In the genomic region with DNA sequence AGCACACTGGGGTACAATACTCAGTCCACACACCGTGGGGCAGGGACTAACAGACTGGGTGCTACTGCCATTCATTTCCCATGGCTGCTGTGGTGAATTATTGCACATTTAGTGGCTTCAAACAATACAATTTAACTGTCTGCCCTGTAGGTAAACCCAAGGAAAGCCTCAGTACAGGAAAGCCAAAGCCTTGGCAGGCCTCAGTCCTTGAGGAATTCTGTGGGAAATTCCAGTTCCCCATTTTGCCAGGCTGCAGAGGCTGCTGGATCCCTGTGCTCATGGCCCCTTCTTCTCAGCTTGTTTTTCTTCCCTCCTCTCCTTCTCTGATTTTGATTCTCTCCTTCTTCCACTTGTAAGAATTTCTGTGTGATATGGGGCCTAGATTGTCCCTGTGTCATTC, we compare ENCODE assay signal across 25 mouse cellular contexts. TPM values are rescaled to one million over a fixed set of nuclear protein-coding genes. Genes with fewer than 3 reads are reported as not detected.
DNase-seq lines count a peak whose midpoint lies in the region; ATAC-seq and TF ChIP-seq lines count a peak whose summit lies in the region.
"Had no signal": no experiment of that assay in that cellular context is flagged by ENCODE, and none has a peak within 500 bp of the region (broad histone marks: within the 10 kb centered on the region; RNA-seq: fewer than 3 reads in every experiment).

No protein-coding gene starts in this region.

- no peaks in the 10 kb centered on the region for H3K9me3 ChIP-seq in limb, embryonic 12.5 days
- H3K9me3 ChIP-seq in limb, embryonic 10.5 days (replicated peaks), result no peaks in the 10 kb centered on the region
- no peaks in the 10 kb centered on the region for H3K9me3 ChIP-seq in limb, embryonic 14.5 days (ENCODE audit: control insufficient read depth, low read length)
- H3K9me3 ChIP-seq: forebrain, embryonic 10.5 days; forebrain, embryonic 13.5 days; heart, embryonic 10.5 days; heart, embryonic 13.5 days; hindbrain, embryonic 12.5 days; hindbrain, embryonic 15.5 days; intestine, embryonic 15.5 days had no signal

- no peak overlapping the region for H3K4me3 ChIP-seq in gastrocnemius, adult 2 months
- no peak overlapping the region for H3K4me3 ChIP-seq in limb, embryonic 12.5 days (replicated peaks)
- H3K4me3 ChIP-seq in limb, embryonic 10.5 days, result no peak overlapping the region
- H3K4me3 ChIP-seq in limb, embryonic 14.5 days (replicated peaks; ENCODE audit: low read length), result no peak overlapping the region
- H3K4me3 ChIP-seq: forebrain, embryonic 10.5 days; forebrain, embryonic 13.5 days; heart, adult 2 months; heart, embryonic 10.5 days; heart, embryonic 13.5 days; hindbrain, embryonic 12.5 days; hindbrain, embryonic 15.5 days; intestine, embryonic 15.5 days had no signal

- no peak for DNase-seq in gastrocnemius, adult 2 months
- DNase-seq in gastrocnemius, adult 8-10 months (ENCODE audit: low spot score in 2 of 2), result no peak
- no peak for DNase-seq in limb, embryonic 10.5 days (ENCODE audit: low spot score)
- DNase-seq in limb, embryonic 14.5 days (ENCODE audit: low spot score), result peak; percentile 52
- DNase-seq in right cerebral cortex, postnatal 14 days, result no peak
- DNase-seq in layer of hippocampus, postnatal 36 days, result no peak
- DNase-seq: adrenal gland, adult 2 months; adrenal gland, postnatal 25 days; cerebellum, adult 11-12 months; cerebellum, adult 8-10 months; cerebellum, postnatal 14 days; gastrocnemius, postnatal 25 days; heart, adult 2 months; heart, postnatal 14 days had no signal

- TF ChIP-seq CTCF in gastrocnemius, adult 2 months (IDR thresholded peaks at IDR 0.05), result no peak

- no peak for TF ChIP-seq POLR2A in limb, embryonic 14.5 days (IDR thresholded peaks at IDR 0.05; ENCODE audit: borderline replicate concordance, extremely low read depth, insufficient read depth, insufficient read length)

- H3K27ac ChIP-seq in gastrocnemius, adult 2 months, result peak overlapping the region; percentile 16; the same call in 1 of the 2 replicates
- peak overlapping the region; percentile 35; the same call in 1 of the 2 replicates for H3K27ac ChIP-seq in limb, embryonic 12.5 days
- H3K27ac ChIP-seq in limb, embryonic 10.5 days, result no peak overlapping the region
- no peak overlapping the region for H3K27ac ChIP-seq in limb, embryonic 14.5 days (replicated peaks; ENCODE audit: low read depth, low read length)
- H3K27ac ChIP-seq: forebrain, embryonic 10.5 days; forebrain, embryonic 13.5 days; heart, adult 2 months; heart, embryonic 10.5 days; heart, embryonic 13.5 days; hindbrain, embryonic 12.5 days; hindbrain, embryonic 15.5 days; intestine, embryonic 15.5 days had no signal

- peaks cover 15% of the 10 kb centered on the region for H3K4me1 ChIP-seq in limb, embryonic 12.5 days (replicated peaks)
- peaks cover 32% of the 10 kb centered on the region for H3K4me1 ChIP-seq in limb, embryonic 10.5 days
- peaks cover 25% of the 10 kb centered on the region for H3K4me1 ChIP-seq in limb, embryonic 14.5 days (ENCODE audit: control insufficient read depth, insufficient read depth, low read length)
- H3K4me1 ChIP-seq: heart, embryonic 13.5 days had no signal

- intact Hi-C loops in gastrocnemius, adult 2 months (cut with DNase I), result loop anchor here (5.0 kb wide), 1 partner anchor 107 kb away; no protein-coding TSS in a partner anchor

- no peak for ATAC-seq in limb, embryonic 12.5 days (ENCODE audit: insufficient number of reproducible peaks, insufficient read depth, low FRiP score, low TSS enrichment, low read depth)
- ATAC-seq in limb, embryonic 14.5 days (ENCODE audit: low FRiP score, low read depth), result no peak
- ATAC-seq: forebrain, embryonic 13.5 days; forebrain, embryonic 16.5 days; intestine, embryonic 15.5 days; Patski had no signal

- no peak overlapping the region for H3K9ac ChIP-seq in limb, embryonic 12.5 days (replicated peaks)
- H3K9ac ChIP-seq in limb, embryonic 14.5 days (ENCODE audit: low read depth, low read length, severe bottlenecking), result no peak overlapping the region
- H3K9ac ChIP-seq: forebrain, embryonic 13.5 days; heart, embryonic 13.5 days; hindbrain, embryonic 12.5 days; hindbrain, embryonic 15.5 days; intestine, embryonic 15.5 days had no signal

- H3K27me3 ChIP-seq in limb, embryonic 12.5 days, result peaks cover 11% of the 10 kb centered on the region
- no peaks in the 10 kb centered on the region for H3K27me3 ChIP-seq in limb, embryonic 10.5 days (ENCODE audit: low read depth, poor library complexity, severe bottlenecking)
- no peaks in the 10 kb centered on the region for H3K27me3 ChIP-seq in limb, embryonic 14.5 days (ENCODE audit: control insufficient read depth, insufficient read depth, low read length)
- H3K27me3 ChIP-seq: hindbrain, embryonic 12.5 days; hindbrain, embryonic 15.5 days; intestine, embryonic 15.5 days had no signal

- WGBS in limb, embryonic 12.5 days, result 39% methylated on average over 1 of the region's 1 CpGs
- 76% methylated on average over 1 of the region's 1 CpGs for WGBS in limb, embryonic 10.5 days
- 41% methylated on average over 1 of the region's 1 CpGs for WGBS in limb, embryonic 14.5 days

- H3K36me3 ChIP-seq in limb, embryonic 12.5 days, result no peaks in the 10 kb centered on the region
- no peaks in the 10 kb centered on the region for H3K36me3 ChIP-seq in limb, embryonic 10.5 days
- no peaks in the 10 kb centered on the region for H3K36me3 ChIP-seq in limb, embryonic 14.5 days (ENCODE audit: control insufficient read depth, insufficient read depth, low read length)
- H3K36me3 ChIP-seq: forebrain, embryonic 10.5 days; heart, embryonic 10.5 days; heart, embryonic 13.5 days; hindbrain, embryonic 12.5 days; hindbrain, embryonic 15.5 days; intestine, embryonic 15.5 days had no signal

- H3K4me2 ChIP-seq in limb, embryonic 12.5 days, result no peak overlapping the region
- no peak overlapping the region for H3K4me2 ChIP-seq in limb, embryonic 14.5 days (replicated peaks; ENCODE audit: low read depth, low read length, severe bottlenecking)
- H3K4me2 ChIP-seq: forebrain, embryonic 13.5 days; heart, embryonic 13.5 days; hindbrain, embryonic 12.5 days; hindbrain, embryonic 15.5 days; intestine, embryonic 15.5 days had no signal

RNA-seq across cellular contexts. Expression of a gene that starts 12.8 kb away (rescaled TPM):
- total RNA-seq in gastrocnemius, adult 2 months (2021), result 1 to 10 TPM in 1 of 2 experiments, under 1 TPM in 1; 0.51 to 1.6 TPM
- under 1 TPM; 0.36 to 0.63 (median 0.39) TPM for total RNA-seq in gastrocnemius, adult 8-10 months (2022)
- 0.38 and 0.49 TPM in 2 replicates for polyA plus RNA-seq in limb, embryonic 12.5 days (2016; fragmentation: Nextera tagmentation; extraction: Ambion mirVana)
- 0.08 and 0.14 TPM in 2 replicates for polyA plus RNA-seq in limb, embryonic 10.5 days (2016; fragmentation: Nextera tagmentation; extraction: Ambion mirVana)
- 1.7 and 1.8 TPM in 2 replicates for polyA plus RNA-seq in limb, embryonic 14.5 days (2012; rRNA removed)
- 2.1 and 2.2 TPM in 2 replicates for polyA plus RNA-seq in limb, embryonic 14.5 days (2014; fragmentation: Nextera tagmentation; extraction: Ambion mirVana)
- total RNA-seq in layer of hippocampus, postnatal 36 days (2021), result 1 to 10 TPM; 3.5 to 3.7 TPM
- total RNA-seq: hematopoietic stem cell, adult 5-6 weeks had no signal
- polyA plus RNA-seq: forebrain, embryonic 10.5 days had no signal

RNA-seq across cellular contexts. Expression of a gene that starts 59.6 kb away (rescaled TPM):
- 10 to 100 TPM; 22.8 to 23.0 TPM for total RNA-seq in gastrocnemius, adult 2 months (2021)
- 10 to 100 TPM; 18.0 to 21.7 (median 20.1) TPM for total RNA-seq in gastrocnemius, adult 8-10 months (2022)
- 123 and 125 TPM in 2 replicates for polyA plus RNA-seq in limb, embryonic 12.5 days (2016; fragmentation: Nextera tagmentation; extraction: Ambion mirVana)
- polyA plus RNA-seq in limb, embryonic 10.5 days (2016; fragmentation: Nextera tagmentation; extraction: Ambion mirVana), result 135 and 140 TPM in 2 replicates
- 80.3 and 93.3 TPM in 2 replicates for polyA plus RNA-seq in limb, embryonic 14.5 days (2012; rRNA removed)
- polyA plus RNA-seq in limb, embryonic 14.5 days (2014; fragmentation: Nextera tagmentation; extraction: Ambion mirVana), result 101 and 103 TPM in 2 replicates
- 10 to 100 TPM; 47.2 to 50.8 TPM for total RNA-seq in layer of hippocampus, postnatal 36 days (2021)

Comparison
In these comparisons a context has a peak if more than half of its experiments do, and no peak if none do; other contexts are left out.
1. H3K27ac ChIP-seq: peak in gastrocnemius, adult 2 months (single experiment) and limb, embryonic 12.5 days (single experiment); none in limb, embryonic 10.5 days (single experiment) and limb, embryonic 14.5 days (single experiment).